Mouse (Mus musculus) spleen, postnatal 14 days (tissue): ENCODE data around the gene Cxcl16.
"Not testable (repeated sequence)": the region's sequence is repeated elsewhere in the genome, so short reads cannot be mapped to it uniquely, and the experiment has no call there.

Experiments
- DNase-seq, 2 experiments: peaks; one replicate each; pipeline ENCODE4 v3.0.0; 2021 to 2022; ENCODE audit warnings: low spot score in 2 of 2

Gene Cxcl16

DNA sequence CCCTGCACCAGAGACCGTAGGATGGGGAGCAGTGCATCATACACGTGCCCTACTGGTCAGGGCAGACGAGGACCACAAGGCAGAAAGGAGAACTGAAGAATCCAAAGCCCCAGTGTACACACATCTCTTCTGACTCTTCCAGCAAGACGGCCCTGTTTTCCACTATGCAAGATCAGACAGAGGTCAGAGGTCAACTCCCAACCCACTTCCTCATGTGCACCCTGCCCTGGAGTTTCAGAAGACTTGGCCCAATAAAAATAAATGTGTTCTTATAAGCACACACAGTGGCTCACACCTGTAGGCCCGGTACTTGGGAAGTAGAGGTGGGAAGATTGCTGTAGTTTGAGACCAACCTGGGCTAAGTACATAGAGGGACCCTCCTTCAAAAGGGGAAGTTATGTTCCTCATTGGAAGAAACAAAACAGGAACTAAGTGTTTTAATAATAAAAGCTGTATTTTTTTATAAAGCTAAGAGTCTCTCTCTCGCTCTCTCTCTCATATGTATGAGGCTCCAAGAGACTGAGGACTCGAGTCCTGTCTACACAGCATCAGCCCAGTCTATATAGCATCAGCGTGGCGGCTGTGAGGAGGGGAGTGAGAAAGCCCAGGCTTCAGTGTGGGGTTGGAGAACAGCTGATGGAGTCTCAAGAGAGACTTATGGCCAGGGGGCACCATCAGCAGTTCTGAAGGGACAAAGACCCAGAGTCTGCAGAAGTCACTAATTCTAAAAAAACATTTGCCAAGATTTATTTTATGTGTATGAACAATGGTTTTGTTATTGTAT is 6.3 kb downstream of the Cxcl16 start:
- DNase-seq, result no peak

DNA sequence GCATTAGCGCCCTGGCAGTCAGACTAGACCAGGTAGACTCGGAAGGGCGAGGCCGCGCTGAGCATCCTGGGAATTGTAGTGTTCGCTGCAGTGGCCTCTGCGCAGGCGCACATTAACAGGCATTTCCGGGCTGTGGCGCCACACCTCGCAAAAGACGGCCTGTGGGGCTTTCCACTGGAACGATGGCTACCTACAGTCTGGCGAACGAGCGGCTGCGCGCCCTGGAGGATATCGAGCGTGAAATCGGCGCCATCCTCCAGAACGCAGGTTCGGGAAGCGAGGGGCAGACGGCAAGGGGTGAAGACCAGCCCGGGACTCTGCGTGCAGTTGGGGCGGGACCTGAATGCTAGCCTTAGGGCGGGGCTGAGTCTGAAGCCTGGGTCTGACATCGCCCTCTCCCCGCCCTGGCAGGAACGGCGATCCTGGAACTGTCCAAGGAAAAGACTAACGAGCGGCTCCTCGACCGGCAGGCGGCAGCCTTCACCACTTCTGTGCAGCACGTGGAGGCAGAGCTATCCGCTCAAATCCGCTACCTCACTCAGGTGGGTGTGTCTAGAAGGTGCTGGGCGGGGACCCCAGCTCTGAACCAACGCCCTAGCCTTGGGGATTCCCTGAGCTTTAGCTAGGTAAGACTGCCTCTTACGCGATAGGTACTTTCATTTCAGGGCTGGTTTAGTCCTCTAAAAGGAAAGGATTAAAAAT is 7.8 kb downstream of the Cxcl16 start, which contains the start of gene Med11:
Med11 (plus strand) TSS at position 123 of the 702 bp plus-strand sequence.
- peak; percentile 84 to 87 for DNase-seq

DNA sequence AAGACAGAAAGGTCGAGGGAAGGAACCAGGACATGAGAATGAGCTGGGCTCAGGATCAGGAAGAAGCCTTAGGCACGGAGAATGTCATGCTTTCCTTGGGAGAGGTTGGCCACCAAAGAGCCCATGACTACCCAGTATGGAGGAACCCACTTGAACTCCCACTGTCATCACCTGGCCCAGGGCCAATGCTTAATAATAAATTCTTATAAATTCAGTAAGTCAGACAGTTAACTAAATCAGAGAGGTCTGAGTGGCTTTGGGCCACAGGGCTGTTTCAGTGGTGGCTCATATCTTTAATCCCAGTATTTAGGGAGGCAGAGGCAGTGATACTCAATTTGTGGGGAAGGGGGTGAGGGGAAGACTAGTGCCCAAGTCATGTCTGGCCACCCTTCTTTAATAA is 8.9 kb downstream of the Cxcl16 start:
- DNase-seq, result no peak

DNA sequence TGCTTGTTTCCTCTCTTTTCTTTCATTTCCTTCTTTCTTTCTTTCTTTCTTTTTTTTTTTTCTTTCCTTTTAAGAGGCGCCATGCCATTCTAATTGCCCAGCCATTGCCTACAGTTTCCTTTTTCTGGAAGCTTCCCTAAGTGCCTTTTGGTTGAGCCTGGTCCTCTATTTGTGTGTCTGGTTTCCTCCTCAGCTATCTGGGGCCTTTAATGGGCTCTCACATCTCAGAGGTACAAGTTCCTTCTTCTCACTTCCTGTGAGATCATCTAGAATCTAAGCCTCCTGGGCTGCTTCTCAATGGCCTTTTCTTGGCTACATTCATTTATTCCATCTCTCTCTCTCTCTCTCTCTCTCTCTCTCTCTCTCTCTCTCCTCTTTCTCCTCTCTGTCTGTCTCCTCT is 12.4 kb downstream of the Cxcl16 start:
- DNase-seq, result no peak

DNA sequence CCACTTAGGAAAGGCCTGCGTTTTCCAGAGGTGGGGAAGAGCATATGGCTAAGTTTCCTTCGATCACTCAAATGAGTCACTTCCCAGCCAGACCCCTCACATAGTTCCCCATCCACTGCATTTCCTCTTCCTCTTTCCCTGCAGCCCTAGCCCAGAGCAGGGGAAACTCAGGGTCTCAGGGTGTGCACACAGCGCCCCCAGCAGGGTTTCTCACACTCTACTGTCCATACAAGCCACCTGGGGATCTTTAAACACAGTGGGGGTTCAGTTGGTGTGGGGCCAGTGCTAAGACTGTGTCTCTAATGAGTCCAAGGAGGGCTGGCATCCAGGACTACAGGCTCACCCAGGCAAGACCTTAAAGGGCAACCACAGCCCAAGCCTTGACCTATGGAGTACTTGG is 13.0 kb downstream of the Cxcl16 start:
- DNase-seq, result no peak

DNA sequence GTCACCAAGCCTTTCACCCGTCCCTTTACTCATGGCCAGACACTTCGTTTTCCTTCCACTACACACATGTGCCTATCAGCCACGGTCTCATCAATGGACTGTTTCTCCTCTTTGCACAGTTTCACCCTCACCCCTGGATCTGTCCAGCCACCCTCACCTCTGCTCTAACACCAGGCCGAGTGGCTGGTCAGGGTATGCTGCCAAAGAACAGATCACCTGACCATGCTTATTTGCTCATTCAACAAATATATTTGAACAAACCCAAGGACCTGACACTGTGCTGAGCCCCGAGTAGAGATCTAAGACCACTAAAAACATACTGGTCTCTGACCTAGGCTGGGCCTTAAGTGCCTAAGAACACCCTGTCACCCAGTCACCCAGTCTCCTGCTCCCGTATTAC is 15.1 kb downstream of the Cxcl16 start:
- no peak for DNase-seq

DNA sequence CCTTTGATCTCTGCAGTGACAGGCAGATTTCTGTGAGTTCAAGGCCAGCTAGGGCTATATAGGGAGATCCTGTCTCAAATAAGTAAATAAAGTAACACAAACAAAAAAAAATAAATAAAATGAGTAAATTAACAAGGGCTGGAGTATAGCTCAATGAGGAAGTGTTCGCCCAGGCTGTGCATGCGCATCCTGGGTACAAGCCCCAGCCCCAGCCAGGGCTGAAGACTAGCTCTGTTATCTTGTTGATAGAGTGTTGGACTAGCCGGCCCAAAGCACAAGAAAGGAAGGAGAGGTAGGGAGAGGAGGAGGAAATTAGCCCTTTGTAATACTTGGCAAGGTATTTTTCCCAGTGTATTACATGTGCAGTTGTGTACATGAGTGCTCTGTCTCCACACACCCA is 15.8 kb downstream of the Cxcl16 start:
- no peak for DNase-seq

DNA sequence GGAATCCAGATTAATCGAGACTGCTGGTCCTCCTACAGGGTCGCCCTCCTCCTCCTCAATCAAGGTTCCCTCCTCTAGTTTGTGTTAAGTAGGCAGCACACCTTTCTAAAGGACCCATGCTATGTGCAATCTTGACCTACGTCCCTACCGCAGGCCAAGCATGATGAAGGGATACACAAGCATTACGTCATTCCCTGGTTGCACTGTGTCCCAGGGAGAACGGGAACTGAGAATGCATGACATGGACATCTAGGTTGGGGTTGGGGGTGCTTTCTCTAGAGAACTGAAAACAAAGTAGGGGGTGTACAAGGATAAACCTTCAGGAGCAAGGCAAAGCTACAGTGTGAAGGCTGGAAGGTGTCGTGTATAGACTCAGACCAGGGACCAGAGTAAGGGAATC is 17.9 kb downstream of the Cxcl16 start:
- no peak for DNase-seq

DNA sequence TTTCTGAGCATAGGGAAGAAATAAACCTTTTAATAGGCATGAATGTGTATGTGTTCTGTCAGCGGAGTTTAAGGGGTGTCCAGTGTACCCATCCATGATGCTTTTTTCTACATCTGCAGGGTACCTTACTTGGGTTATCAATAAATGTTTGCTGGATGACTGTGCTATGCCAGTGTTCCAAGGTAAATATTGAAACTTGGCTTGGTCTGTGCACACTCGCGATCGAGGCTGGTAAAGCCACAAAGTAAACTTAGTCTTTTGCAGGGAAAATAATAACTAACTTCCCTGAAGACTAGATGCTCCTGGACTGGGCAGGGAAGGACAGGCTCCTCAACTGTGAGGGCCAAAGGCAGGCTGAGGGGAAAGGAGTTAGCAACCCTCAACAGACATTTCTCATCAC is 19.1 kb downstream of the Cxcl16 start:
- DNase-seq, result no peak

DNA sequence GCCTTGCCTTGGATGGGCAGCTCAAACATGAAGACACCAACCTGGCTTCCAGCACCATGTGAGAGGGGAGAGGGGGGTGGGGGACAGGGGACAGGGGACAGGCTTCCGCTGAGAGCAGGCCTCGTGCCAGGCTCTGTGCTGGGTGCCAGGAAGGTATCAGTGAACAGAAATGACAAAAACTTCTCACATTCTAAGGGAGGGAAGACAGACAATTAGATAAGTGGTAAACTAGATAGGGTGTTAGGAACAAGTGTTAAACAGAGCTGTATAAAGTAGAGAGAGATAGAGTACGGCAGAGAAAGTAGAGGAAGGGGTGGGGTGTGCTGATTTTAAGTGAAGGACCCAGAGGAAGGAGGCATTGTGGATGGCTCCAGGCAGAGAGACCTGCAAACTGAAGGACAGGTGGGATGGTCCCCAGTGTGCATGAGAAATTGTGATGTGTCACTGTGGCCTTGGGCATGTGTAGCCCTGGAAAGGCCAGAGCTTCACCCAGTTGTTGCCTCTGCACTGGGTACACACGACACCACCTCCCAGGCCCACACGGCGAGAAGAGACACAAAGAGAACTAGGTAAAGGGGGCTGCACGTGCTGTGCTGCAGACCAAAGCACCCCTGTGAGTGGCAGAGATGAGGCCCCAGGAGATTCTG is 20.9 kb downstream of the Cxcl16 start:
- DNase-seq, result no peak

DNA sequence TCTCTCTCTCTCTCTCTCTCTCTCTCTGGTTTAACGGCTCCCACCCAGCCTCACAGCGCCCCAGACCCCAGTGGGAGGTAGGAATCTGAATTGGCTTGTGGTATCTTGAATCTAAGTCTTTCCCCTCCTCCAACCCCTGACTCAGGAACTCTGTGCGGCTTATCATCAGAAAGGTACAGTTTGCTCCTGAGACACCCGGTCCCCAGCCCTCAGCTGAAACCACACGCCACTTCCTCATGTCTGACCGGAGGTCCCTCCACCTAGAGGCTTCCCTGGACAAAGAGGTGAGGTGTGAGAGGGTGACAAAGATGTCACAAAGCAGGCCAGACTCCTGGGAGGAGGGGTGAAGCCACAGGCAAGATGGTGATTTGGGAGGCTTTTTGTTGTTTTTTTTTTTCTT is 22.4 kb downstream of the Cxcl16 start:
- DNase-seq, result no peak

DNA sequence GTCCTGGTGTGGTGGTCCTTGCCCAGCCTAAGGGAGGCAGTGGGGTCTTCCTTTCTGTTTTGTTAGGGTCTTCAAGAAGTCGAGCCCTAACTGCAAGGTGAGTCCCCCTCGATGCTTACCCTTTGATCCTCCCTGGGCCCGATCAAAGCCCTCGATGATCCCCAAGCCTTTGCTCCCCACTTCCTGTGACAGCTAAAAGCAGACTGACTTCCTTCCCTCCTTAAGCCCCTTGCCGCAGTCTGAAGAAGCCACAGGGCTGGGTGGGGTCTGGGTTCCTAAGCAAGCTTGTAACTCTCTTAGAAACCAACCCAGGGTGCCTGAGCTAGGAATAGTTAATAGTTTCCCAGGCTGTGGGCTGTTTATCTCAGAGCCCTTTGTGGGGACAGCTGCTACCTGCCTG is 24.3 kb downstream of the Cxcl16 start:
- DNase-seq, result no peak

DNA sequence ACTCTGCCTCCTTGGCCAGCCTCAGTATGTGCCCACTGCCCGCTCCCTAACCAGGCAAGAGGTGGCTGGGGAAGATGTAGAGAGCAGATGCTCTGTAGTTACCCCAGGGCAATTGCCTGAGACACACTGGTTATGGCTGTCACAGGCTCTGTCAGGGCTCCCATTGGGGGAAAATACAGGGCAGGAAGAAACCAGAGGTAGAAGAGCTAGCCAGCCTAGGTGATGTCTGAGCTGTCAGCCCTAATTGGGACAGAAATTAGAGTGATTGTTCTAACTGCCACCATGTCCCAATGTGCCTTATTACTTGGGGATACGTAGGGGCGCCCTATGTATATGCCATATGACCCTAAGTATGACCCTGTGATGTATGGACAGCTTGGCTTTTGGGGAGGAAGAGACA is 25.8 kb downstream of the Cxcl16 start:
- no peak for DNase-seq

DNA sequence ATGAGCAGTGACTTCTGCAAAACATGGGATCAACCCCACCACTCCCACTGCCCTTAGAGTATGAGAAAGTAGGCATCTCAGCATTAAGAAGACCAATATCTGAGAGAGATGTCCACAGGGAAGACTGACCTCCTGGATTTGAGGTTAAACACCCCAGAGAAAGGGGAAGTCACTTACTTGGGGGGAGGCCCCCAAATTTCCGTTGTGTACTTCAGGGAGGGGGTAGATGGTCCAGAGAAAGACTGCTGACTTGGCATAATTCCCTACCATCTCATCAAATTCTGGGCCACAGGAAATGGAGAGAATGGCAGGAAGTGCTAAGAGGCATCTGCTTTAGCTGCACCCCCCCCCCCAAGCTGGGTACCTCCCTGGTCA is 26.2 kb downstream of the Cxcl16 start:
- no peak for DNase-seq

DNA sequence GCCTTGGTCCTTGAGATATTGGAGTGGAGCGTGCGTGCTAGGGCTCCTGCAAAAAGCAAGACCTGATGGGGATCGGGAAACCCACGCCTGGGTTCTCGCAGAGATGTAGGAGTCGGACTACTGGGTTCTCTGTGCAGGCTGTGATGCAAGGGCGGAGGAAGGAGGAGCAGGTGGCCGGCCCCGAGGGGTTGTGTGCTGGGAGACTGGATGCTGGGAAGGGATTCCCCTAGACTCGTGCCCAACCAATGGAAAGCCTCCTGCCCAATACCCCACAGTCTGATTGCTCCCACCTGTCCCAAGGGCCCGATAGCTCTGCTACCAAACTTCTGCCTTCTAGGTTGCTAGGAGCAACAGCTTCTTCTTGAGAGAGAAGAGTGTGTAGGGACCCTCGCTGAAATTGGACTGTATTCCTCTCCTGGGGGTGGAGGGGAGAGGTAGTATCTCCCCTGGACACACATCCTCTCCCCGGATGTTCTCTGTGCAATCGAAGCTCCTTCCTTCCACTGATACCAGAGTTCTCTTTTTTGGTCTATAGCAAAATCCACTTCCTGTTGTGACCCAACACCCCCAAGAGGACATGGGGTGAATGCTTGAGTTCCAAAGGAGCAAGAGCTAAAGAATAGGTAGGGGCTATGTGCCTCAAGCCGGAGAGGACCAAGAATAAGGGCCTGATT is 26.8 kb downstream of the Cxcl16 start:
- no peak for DNase-seq

DNA sequence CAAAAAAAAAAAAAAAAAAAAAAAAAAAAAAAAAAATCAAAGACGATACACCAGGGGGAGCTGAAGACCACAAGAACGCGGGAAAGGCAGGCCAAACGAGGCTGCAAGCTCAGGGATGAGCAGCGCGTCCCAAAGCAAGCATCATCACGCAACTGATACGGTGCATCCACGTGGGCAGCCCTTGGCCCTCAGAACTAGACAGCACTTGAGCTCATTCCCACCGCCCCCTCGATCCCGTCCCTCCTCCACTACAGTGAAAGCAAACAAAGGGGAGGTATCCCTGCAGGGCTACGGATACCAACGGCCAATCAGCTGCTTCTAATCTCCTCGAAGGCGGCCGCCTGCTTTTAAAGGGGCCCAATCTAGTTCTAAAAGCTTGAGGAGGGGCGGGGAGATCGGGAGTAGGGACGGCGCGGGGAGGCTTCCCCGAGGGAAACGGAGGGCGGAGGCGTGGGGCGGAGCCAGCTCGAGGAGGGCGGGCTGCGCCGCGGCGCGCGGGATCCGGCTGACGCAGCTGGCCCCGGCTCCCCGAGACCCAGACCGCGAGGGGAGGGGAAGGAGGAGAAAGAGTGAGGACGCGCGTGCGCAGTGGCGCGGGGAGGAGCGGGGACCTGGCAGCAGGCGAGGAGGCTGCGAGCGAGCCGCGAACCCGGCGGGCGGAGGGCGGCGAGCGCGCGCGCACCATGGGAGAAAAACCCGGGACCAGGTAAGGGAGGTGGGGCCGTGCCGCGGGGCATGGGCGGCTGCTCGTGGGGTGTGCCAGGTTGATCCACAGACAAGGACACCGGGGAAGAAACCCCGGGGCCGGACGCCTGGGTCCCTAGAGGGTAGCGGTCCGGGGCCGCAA is 27.5 kb downstream of the Cxcl16 start, which contains the start of gene Arrb2:
Arrb2 (plus strand) TSS at position 588 of the 847 bp plus-strand sequence.
- DNase-seq, result peak; percentile 95

DNA sequence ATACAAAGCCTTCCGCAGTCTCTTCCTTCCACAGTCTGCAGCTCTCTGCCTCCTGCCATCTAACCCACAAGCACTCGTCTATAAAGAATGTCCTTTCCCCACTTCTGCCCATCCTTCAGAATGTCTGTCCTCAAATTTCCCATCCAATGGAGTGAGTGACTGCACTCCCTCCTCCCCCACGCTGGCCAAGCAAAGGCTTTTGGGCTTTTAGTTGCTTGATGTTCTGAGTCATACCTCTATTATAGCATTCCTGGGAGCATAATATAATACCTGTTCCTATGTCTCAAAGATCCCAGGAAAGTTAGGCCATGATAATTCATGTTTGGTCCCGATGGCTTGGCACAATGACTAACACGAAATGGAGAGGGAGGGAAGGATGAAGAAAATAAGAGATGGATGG is 28.2 kb downstream of the Cxcl16 start:
- no peak for DNase-seq

DNA sequence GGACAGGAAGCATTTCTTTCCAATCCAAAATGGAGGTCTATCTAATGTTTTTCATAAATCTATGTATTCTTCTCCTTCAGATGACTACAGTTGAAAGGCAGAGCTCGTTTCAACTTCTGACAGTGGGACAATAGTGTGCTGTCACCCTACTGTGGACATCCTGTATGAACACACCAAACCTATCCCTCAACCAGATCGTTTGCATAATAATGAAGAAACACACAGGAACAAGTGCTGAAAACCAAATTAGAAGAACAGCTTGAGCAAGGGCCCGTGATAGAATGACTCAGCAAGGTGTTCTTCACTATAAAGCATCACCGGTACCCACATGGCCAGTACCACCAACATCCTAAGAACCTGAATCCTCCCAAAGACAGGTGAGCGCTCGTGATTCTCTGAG is 33.2 kb downstream of the Cxcl16 start:
- DNase-seq, result not testable (repeated sequence)

DNA sequence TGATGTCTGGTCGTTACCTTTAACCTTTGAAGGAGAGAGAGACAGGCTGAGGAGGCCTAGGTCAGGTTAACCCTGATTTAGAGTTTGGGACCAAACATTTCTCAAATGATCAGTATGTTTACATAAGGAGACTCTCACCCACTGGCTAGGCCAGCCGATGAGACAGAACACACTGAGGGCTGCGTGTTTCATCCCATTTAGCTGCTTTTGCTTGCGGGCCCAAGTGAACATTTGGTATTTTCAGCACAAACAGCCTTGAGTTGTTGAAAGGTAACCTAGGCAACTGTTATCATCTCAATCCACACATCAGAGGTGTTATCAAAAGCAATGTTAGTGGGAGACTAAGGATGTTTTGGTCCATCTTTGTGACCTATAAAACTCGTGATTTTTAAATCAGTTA is 40.3 kb downstream of the Cxcl16 start:
- DNase-seq, result no peak

DNA sequence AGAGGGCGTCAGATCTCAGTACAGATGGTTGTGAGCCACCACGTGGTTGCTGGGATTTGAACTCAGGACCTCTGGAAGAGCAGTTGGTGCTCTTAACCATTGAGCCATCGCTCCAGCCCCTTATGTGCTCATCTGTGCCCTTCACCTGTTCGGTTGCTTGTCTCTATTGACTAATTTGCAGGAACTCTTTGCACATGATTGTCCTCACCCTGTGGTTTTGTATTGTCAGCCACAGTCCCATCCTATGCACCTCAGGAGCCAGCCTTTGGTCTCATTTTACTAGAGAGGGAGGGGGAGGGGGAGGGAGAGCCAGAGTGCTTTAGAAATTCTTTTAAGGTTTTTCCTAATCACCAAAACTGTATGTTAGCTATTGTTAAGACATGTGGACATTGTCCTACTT is 41.6 kb downstream of the Cxcl16 start:
- DNase-seq, result no peak

DNA sequence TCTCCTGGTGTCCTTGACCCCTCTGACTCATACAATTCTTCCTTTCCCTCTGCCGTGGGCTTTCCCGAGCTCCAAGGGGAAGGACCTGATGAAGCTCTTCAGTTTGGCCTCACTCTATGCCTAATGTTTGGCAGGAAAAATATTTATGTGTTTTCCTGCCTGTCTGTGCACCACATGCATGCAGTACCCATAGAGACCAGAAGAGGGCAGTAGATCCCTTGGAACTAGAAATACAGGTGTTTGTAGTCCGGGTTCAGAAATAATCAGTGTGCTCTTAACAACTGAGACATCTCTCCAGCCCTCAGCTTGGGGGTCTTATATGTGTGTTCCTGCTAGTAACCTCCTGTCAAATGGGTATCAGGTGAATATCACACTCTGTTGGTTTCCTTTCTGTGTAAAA is 45.8 kb downstream of the Cxcl16 start:
- DNase-seq, result peak; percentile 50 to 80
